Mouse (Mus musculus) right cerebral cortex, postnatal 10 days (tissue): ENCODE measurements around the gene Nde1.
"Not testable (repeated sequence)": the region's sequence is repeated elsewhere in the genome, so short reads cannot be mapped to it uniquely, and the experiment has no call there.

Experiments
- DNase-seq, 2 experiments: peaks; one replicate each; pipeline ENCODE4 v3.0.0; 2021; ENCODE audit warnings: low spot score in 2 of 2

Gene Nde1

GRCm38 (mm10) chr16:14162988-14163416 lies at the start of gene Nde1, which contains the start of gene Marf1:
Nde1 (plus strand) TSS chr16:14163275.
Marf1 (minus strand) TSS chr16:14163351.
- DNase-seq = peak; percentile 89 to 91

DNA sequence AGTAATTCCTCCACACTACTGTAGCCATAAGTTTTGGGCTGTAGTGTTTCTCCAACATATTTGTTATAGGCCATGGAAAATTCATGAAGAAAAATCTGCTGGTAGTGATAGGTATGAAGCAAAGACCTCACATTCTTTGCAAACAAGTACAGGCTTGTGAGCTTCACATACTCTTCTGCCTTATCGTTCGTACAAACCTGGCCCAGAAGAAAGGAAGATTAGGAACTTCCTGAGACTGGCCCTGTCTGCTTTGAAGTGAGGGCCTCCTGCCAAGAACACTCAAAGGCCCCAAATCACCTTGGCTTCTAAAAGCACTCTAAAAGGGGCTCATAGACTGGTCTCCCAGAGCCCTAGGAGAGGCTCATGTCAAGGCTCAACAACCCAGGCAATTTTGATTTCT lies 45.8 kb upstream of the Nde1 start:
- DNase-seq = no peak

GRCm38 (mm10) chr16:14120941-14121340 lies 42.1 kb upstream of the Nde1 start:
- DNase-seq = no peak

DNA sequence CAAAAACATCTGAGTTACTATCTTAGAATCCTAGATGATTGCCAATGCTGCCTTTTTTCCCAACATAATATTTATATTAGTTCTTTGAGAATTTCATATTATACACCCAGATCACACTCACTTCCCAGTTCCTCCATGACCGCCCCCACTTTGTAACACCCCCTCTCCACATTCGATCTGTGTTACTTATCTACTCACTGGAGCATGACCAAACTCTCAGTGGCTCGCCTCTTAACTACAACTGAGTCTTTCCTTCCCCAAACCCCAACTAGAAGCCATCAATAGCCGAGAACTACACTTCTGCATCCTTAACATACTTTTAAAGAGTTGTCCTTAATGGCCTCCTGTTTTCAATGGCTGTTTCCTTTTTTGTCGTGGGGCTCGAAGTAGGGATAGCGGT lies 41.5 kb upstream of the Nde1 start:
- no peak for DNase-seq

DNA sequence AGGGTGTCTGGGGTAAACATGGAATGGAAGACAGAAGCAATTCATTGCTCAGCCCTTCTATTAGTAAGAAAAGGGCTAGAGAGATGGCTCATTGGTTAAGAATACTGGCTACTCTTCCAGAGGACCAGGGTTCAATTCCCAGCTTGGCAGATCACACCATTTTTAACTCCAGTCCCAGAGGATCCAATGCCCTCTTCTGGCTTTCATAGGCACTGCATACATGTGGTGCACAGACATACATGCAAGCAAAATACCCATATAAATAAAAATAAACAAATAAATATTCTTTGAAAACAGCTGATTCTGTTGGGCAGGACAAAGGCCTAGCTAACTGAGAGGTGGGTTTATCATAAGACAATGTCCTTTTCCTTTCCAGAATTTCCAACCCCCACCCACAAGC lies 40.5 kb upstream of the Nde1 start:
- DNase-seq = no peak

GRCm38 (mm10) chr16:14123901-14124300 lies 39.2 kb upstream of the Nde1 start:
- DNase-seq = no peak

DNA sequence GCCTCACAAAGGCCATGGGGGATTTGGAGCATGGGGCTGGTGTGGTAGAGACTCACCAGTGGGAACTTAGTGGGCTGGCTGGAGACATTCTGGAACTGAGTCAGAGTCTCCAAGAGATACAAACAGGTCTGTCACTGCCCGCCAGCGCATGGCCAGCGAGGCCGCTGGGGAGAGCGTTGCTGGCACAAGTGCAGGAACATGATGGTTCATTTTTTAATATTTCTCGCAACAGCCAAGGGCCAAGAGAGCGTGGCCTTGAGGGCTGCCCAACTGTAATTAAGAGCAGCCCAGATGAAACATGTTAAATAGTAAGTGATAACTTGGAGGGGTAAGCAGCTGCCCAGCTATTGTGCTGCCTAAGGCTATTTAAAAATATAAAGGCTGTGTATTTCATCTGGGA lies 38.4 kb upstream of the Nde1 start:
- no peak for DNase-seq

DNA sequence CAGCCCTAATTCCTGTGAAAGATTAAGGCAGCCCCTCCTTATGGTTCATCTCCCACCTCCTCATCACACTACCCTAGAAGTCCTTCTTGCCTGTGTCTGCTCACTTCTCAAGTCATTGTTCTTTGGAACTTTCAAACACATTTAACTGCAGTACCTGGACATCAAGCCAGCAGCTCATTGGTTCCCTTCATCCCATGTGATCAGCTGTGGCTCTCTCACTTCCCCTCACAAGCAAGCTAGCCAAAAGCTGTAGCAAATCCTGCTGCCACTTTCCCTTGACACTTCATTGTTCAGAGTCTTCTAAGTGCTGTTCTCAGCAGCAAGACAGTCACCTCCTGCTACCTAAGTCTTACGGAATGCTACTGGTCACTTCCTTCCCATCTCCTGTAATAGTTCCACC lies 37.8 kb upstream of the Nde1 start:
- DNase-seq = no peak

DNA sequence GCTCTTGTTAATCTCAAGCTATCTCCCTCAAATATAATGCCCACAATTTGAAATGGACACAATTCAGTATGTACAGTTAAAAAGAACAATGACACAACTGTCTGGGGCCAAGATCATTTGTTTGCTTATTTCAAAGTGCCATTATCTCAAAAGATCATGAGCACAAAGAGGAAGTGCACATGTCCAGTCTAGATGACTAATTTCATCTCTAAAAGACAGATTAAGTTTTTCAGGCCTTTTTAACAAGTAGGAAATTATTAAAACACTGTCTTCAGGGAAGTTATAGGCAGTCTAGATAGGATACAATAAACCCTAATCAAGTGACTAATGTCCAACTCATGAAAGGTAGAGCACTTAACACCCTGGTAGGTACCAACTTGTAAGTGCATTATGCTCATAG lies 34.1 kb upstream of the Nde1 start:
- no peak for DNase-seq

DNA sequence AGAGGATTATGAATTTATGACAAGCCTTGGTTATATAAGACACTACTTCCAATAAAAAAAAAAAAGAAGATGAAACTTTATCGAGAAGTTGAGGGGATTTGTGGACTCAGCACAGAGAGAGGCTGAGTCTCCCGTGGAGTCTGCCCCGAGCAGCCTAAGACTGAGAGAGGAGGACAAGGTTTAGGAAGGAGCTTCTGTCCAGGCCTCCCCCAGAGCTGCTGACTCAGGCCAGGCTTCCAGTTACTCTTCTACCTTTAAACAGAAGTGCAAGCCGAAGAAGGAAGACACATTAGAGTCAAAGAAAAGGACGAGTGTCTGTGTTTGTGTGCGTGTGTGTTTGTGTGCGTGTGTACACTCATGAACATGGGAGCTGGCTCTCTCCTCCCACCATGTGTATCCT lies 32.3 kb upstream of the Nde1 start:
- no peak for DNase-seq

DNA sequence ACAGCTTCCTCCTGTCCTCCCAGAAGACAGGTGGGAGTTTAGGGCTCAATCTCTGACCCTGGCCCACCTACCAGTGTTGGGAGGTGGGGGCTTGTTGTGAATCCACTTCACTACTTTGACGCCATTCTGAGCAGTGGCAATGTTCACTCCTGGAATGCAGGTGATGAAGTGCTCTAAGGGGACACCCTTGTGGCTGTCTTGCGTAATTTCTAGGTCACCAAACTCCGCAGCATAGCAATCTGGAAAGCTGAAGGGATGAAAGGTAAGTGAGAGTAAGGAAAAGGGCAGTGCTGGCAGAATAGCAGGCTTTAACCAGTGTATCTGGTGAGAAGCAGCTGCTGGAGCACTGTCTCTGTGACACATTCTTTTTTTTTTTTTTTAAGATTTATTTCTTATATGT lies 31.7 kb upstream of the Nde1 start:
- no peak for DNase-seq

DNA sequence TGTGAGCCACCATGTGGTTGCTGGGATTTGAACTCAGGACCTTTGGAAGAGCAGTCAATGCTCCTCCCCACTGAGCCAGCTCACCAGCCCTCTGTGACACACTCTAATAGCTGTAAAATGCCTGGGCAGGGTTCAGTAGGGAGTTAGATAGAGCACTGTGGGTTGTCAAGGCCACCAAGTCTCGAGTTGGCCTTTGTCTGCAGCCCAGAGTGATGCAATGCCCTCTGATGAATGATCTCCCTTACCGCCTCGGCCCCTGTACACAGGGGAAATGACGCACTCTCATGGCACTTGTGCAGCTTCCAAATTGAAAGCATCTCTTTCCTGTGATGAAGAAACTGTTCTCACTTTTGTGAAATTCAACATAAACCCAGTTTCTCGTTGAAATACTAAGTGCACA lies 31.2 kb upstream of the Nde1 start:
- no peak for DNase-seq

DNA sequence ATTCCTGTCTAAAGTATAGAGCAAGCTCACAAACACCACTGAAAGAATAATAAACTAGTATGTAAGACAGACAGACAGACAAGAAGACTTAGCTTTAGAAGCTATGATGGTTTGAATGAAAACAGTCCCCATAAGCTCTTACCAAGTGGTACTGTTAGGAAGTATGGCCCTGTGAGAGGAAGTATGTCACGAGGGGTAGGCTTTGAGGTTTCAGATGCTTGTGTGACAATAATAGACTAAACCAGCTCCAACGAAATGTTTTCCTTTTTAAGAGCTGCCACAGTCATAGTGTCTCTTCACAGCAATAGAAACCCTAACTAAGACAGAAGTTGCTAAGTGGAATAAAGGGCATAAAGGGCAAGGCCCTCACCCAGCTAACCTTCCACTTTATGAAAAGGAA lies 28.1 kb upstream of the Nde1 start:
- no peak for DNase-seq

DNA sequence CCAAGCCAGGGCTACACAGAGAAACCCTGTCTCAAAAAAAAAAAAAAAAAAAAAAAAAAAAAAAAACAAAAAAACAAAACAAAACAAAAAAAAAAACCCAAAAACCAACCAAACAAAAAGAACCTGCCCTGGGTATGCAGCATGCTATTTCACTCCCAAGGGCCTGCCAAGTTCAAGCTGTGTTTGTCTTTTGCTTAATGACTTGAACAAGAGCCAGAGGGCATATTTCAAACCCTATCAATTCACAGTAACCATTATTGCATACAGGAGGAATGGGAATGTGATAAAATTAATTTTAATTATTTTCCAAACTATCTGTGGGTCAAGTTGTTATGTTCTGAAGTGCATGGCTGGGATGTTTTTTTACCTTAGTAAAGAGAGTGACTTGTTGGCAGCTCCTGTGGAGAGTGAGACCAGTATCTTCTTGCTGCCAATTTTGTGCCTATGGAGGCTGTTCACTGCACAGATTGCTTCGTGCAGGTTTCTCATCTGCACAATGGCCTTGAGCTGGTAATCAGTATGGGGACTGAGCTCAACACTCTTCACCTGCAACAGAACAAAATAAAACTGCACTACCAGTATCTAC lies 25.0 kb upstream of the Nde1 start:
- no peak for DNase-seq

DNA sequence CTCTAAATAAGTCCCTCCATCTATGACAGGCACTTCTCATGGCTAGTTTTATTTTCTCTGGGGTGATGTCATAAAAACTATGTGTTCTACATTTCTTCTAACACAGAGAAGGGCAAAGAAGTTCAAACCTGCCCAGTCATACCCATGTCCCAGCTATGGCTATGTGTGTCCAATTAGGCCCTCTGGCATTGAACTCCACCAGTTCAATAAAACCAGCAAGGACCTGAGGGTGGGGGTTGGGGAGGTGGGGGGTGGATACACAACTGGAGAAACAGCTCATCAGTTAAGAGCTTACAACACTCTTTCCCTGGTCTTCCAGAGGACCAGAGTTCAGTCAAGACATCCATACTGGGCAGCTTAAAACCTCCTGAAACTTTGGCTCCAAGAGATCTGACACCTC lies 24.0 kb upstream of the Nde1 start:
- DNase-seq = no peak

DNA sequence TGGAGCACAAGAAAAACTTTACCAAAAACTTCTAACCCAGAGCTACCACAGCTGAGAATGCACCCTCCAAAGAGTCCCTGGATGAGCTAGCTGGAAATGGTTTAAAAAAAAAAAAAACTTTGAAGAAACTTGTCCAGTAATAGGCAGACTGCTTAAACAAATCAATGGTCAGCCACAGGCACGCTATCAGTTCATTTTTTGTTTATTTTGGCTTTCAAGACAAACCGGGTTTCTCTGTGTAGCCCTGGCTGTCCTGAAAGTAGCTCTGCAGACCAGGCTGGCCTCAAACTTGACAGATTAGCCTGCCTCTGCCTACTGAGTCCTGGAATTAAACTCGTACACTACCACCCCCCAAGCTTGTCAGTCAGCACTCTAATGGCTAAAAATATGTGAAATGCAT lies 19.8 kb upstream of the Nde1 start:
- DNase-seq = no peak

GRCm38 (mm10) chr16:14147712-14148111 lies 15.4 kb upstream of the Nde1 start:
- DNase-seq = no peak

- no peak for DNase-seq
Measured at GRCm38 (mm10) chr16:14151718-14152117, 11.4 kb upstream of the Nde1 start.

DNA sequence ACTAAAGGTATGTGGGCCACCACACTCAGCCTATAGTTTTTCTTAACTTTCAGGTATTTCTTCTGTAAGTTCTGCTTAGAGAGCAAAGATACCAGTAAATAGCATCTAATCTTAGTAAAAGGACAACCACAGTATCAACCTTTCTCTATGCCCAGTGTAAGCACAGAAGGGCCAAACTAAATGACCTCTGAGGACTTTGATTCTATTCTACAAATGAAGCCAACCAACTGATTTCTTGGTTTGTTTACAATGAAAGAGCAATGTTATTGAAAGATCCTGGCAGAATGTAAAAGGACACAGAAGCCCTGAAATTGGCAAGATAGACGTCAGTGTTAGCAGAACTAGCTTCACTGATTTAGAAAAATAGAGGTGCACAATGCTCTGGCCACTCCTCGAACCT lies 7.4 kb upstream of the Nde1 start:
- not testable (repeated sequence) for DNase-seq

DNA sequence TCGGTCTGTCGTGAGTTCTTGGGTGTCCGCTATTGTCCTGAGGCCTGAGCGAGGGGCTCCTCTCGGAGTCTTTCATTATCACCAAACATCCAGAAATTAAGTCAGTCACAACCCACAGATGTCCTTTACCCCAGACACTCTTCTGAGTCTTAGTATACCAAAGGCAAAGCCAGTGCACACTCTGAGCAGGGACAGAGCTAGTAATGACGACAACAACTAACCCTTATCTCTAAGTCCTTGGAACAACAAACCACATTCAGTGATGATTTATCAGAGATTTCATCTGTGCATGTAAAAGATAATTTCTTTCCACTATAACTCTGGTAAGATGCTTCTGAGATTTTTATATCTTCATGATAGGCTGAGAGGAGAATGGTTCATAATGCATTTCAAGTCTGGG lies 6.8 kb upstream of the Nde1 start:
- no peak for DNase-seq

GRCm38 (mm10) chr16:14158536-14158935 lies 4.5 kb upstream of the Nde1 start:
- DNase-seq = no peak

GRCm38 (mm10) chr16:14158936-14159745 lies 3.9 kb upstream of the Nde1 start:
- DNase-seq = peak; percentile 99 to 100

- DNase-seq = peak; percentile 83 to 87
Measured at GRCm38 (mm10) chr16:14159746-14160131, 3.3 kb upstream of the Nde1 start.

DNA sequence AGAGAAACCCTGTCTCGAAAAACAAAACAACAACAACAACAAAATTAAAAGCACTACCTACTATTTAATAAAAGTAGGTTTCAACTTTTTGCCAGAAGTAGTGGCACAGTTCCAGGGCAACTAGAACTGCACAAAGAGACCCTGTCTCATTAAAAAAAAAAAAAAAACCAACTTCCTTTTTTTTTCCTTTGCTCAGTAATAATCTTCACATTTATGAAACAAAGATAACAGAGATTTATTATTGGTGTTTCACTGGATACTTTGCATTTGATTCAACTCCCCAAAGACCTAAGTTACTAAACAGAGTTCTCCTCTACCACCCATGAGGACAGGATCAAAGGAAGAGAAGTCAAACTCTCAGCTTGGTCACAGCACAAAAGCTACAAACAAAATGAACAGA lies 2.1 kb upstream of the Nde1 start:
- no peak for DNase-seq
